Comparison of ENCODE assay signal across 9 mouse cellular contexts in the genomic region with DNA sequence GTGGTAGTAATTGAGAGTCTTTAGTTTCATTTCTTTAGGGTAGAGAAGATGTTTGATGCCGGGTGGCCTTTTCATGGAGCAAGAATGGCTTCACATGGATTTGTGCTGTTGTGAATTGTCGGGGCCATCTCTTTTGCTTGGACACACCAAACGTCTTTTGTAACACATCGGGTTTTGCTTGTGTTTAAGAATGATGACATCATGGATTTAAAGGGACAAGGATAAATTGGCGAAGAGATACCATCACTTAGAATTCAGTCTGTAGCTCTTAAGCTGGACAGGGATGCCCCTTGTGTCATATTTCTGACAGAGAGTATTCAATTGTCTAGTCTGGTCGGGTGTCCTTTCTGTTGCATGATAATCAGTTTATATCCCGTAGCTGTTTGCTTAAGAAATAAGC. TPM values are rescaled to one million over a fixed set of nuclear protein-coding genes. Genes with fewer than 3 reads are reported as not detected.
DNase-seq lines count a peak whose midpoint lies in the region; TF ChIP-seq lines count a peak whose summit lies in the region.
"Had no signal": no experiment of that assay in that cellular context is flagged by ENCODE, and none has a peak within 500 bp of the region (broad histone marks: within the 10 kb centered on the region; RNA-seq: fewer than 3 reads in every experiment).

No protein-coding gene starts in this region.

- H3K4me1 ChIP-seq in heart, embryonic 10.5 days, result peaks cover 37% of the 10 kb centered on the region
- H3K4me1 ChIP-seq in E14TG2a.4 (replicated peaks; ENCODE audit: low read depth, low read length), result peaks cover 58% of the 10 kb centered on the region
- H3K4me1 ChIP-seq in hindbrain, embryonic 10.5 days (replicated peaks), result peaks cover 27% of the 10 kb centered on the region

- 50% methylated on average over 7 of the region's 7 CpGs for WGBS in heart, embryonic 10.5 days
- 47% methylated on average over 7 of the region's 7 CpGs for WGBS in hindbrain, embryonic 10.5 days
- WGBS in macrophage (ENCODE audit: missing documents), result 41% methylated on average over 7 of the region's 7 CpGs

- H3K79me2 ChIP-seq in macrophage (ENCODE audit: inconsistent target), result peaks cover 61% of the 10 kb centered on the region

- H3K9me3 ChIP-seq in heart, embryonic 10.5 days, result no peaks in the 10 kb centered on the region
- no peaks in the 10 kb centered on the region for H3K9me3 ChIP-seq in E14TG2a.4 (ENCODE audit: low read length)
- no peaks in the 10 kb centered on the region for H3K9me3 ChIP-seq in hindbrain, embryonic 10.5 days

- no peaks in the 10 kb centered on the region for H3K36me3 ChIP-seq in heart, embryonic 10.5 days
- peaks cover 16% of the 10 kb centered on the region for H3K36me3 ChIP-seq in E14TG2a.4 (ENCODE audit: insufficient read depth, low read length)
- no peaks in the 10 kb centered on the region for H3K36me3 ChIP-seq in hindbrain, embryonic 10.5 days
- no peaks in the 10 kb centered on the region for H3K36me3 ChIP-seq in macrophage (ENCODE audit: inconsistent target)

- DNase-seq in heart, embryonic 10.5 days (ENCODE audit: low spot score), result no peak
- no peak for DNase-seq in heart, adult 18-20 months
- DNase-seq in hindbrain, embryonic 10.5 days (ENCODE audit: low spot score), result no peak
- no peak for DNase-seq in adrenal gland, postnatal 4 days (ENCODE audit: low spot score in 2 of 2)
- no peak for DNase-seq in adrenal gland, adult 8-10 months
- no peak for DNase-seq in embryo, embryonic 9.5 days (ENCODE audit: extremely low spot score)
- DNase-seq: lung, postnatal 4 days had no signal

- no peak for TF ChIP-seq CTCF in E14TG2a.4 (conservative IDR thresholded peaks at IDR 0.05; ENCODE audit: low read length)

- peak overlapping the region; percentile 99 for H3K4me3 ChIP-seq in heart, embryonic 10.5 days
- H3K4me3 ChIP-seq in E14TG2a.4 (replicated peaks; ENCODE audit: low read length), result peak overlapping the region; percentile 99
- H3K4me3 ChIP-seq in hindbrain, embryonic 10.5 days, result peak overlapping the region; percentile 72
- peak overlapping the region; percentile 66 for H3K4me3 ChIP-seq in macrophage (ENCODE audit: inconsistent target)

- no peaks in the 10 kb centered on the region for H3K27me3 ChIP-seq in heart, embryonic 10.5 days (ENCODE audit: insufficient read depth, poor library complexity, severe bottlenecking)
- H3K27me3 ChIP-seq in E14TG2a.4 (ENCODE audit: insufficient read depth, low read length), result no peaks in the 10 kb centered on the region
- no peaks in the 10 kb centered on the region for H3K27me3 ChIP-seq in hindbrain, embryonic 10.5 days (ENCODE audit: insufficient read depth, poor library complexity, severe bottlenecking)

- H3K27ac ChIP-seq in heart, embryonic 10.5 days, result peak overlapping the region; percentile 96; the same call in 1 of the 2 replicates
- H3K27ac ChIP-seq in hindbrain, embryonic 10.5 days, result no peak overlapping the region
- H3K27ac ChIP-seq in macrophage, result peak overlapping the region; percentile 29; the same call in 1 of the 2 replicates

RNA-seq across cellular contexts. Expression of gene Fbxo42, which starts 1.4 kb away (rescaled TPM):
- 16.3 and 21.8 TPM in 2 replicates for polyA plus RNA-seq in heart, embryonic 10.5 days (2016; fragmentation: Nextera tagmentation; extraction: Ambion mirVana)
- 10 to 100 TPM; 10.4 to 10.8 TPM for total RNA-seq in heart, adult 18-20 months (2021)
- polyA plus RNA-seq in hindbrain, embryonic 10.5 days (2016; fragmentation: Nextera tagmentation; extraction: Ambion mirVana), result 23.2 and 24.5 TPM in 2 replicates
- total RNA-seq in macrophage (2018; cell fraction: chromatin; rRNA removed), result 10 to 100 TPM; 16.8 to 42.5 (median 23.5) TPM
- total RNA-seq in macrophage (2018; cell fraction: cytosol; rRNA removed), result 10 to 100 TPM; 13.5 to 25.0 (median 18.3) TPM
- total RNA-seq in macrophage (2018; cell fraction: nucleus; rRNA removed), result 10 to 100 TPM; 15.7 to 46.5 (median 23.1) TPM
- polyA plus RNA-seq in macrophage (2018), result 11.6 to 18.7 TPM (median 16.1 TPM) in 3 replicates
- total RNA-seq in adrenal gland, postnatal 4 days (2021), result 10 to 100 TPM; 25.3 to 25.9 TPM
- 10 to 100 TPM; 24.5 to 32.1 (median 29.0) TPM for total RNA-seq in adrenal gland, adult 8-10 months (2022)

RNA-seq across cellular contexts. Expression of gene Szrd1, which starts 9.5 kb away (rescaled TPM):
- 36.6 and 39.0 TPM in 2 replicates for polyA plus RNA-seq in heart, embryonic 10.5 days (2016; fragmentation: Nextera tagmentation; extraction: Ambion mirVana)
- total RNA-seq in heart, adult 18-20 months (2021), result 10 to 100 TPM; 87.6 to 95.7 TPM
- polyA plus RNA-seq in hindbrain, embryonic 10.5 days (2016; fragmentation: Nextera tagmentation; extraction: Ambion mirVana), result 36.5 and 44.1 TPM in 2 replicates
- total RNA-seq in macrophage (2018; cell fraction: chromatin; rRNA removed), result 10 to 100 TPM; 23.6 to 59.4 (median 36.0) TPM
- 100 to 1,000 TPM in 2 of 26 experiments, 10 to 100 TPM in 24; 75.1 to 105 (median 85.7) TPM for total RNA-seq in macrophage (2018; cell fraction: cytosol; rRNA removed)
- total RNA-seq in macrophage (2018; cell fraction: nucleus; rRNA removed), result 10 to 100 TPM; 37.3 to 81.8 (median 59.9) TPM
- 80.7 to 108 TPM (median 104 TPM) in 3 replicates for polyA plus RNA-seq in macrophage (2018)
- 100 to 1,000 TPM; 115 to 132 TPM for total RNA-seq in adrenal gland, postnatal 4 days (2021)
- total RNA-seq in adrenal gland, adult 8-10 months (2022), result 100 to 1,000 TPM in 3 of 4 experiments, 10 to 100 TPM in 1; 96.1 to 123 (median 115) TPM
